Mouse (Mus musculus): ENCODE results near the gene Zcchc10. TPM values are rescaled to one million over a fixed set of nuclear protein-coding genes. Genes with fewer than 3 reads are reported as not detected.
"Not testable (repeated sequence)": the region's sequence is repeated elsewhere in the genome, so short reads cannot be mapped to it uniquely, and the experiment has no call there.

Zcchc10 gene
- polyA plus RNA-seq, 1 experiment: 4.0 TPM

DNA sequence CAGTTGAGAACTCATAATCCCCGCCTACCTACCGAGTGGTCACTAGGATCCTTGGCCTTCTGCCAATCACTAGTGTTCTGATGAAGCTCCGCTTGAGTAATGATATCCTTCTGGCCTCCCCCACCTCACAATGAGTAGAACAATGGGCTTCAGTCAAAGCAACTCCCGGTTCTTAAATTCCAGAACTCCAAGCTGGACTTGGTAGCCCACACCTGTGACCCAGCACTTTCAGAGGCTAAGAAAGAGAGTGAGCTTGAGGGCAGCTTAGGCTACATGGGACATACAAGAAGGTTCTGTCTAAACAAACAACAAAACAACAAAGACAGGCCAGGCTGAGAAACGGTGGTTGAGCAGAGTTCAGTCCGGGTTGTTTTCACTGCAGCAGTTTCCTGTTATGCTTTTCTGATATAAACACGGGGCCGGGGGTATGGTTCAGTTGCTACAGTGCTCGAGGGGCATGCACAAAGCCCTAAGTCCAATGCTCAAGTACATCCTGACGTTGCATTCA, 16.9 kb upstream of the Zcchc10 start:
- Histone ChIP-seq H3K4me3 (no peak overlapping the region), H3ac (ENCODE audit: control insufficient read depth, insufficient read length) (no peak overlapping the region), H3K36me3 (ENCODE audit: control insufficient read depth, insufficient read depth) (no peaks in the 10 kb centered on the region), H3K27me3 (ENCODE audit: control insufficient read depth, insufficient read depth, insufficient read length) (no peaks in the 10 kb centered on the region), H3K79me2 (ENCODE audit: control insufficient read depth, insufficient read depth) (no peaks in the 10 kb centered on the region), H3K4me2 (ENCODE audit: low read depth) (peak overlapping the region; percentile 70)
- no peak for TF ChIP-seq SRF (IDR thresholded peaks at IDR 0.05; ENCODE audit: control insufficient read depth, insufficient read length, low read depth)
- no peak for TF ChIP-seq POLR2AphosphoS2 (IDR thresholded peaks at IDR 0.05; ENCODE audit: insufficient read length, low read depth)
- no peak for TF ChIP-seq MYOG (IDR thresholded peaks at IDR 0.05; ENCODE audit: control insufficient read depth in 1 of 3, insufficient read depth in 1 of 3, insufficient read length in 2 of 3, low read depth in 2 of 3)
- TF ChIP-seq TCF12 (IDR thresholded peaks at IDR 0.05; ENCODE audit: insufficient read depth, poor library complexity, severe bottlenecking): no peak
- TF ChIP-seq POLR2A (IDR thresholded peaks at IDR 0.05; ENCODE audit: insufficient read length, low read depth): no peak
- TF ChIP-seq USF1 (IDR thresholded peaks at IDR 0.05; ENCODE audit: low read depth): no peak
- no peak for TF ChIP-seq CEBPB (IDR thresholded peaks at IDR 0.05; ENCODE audit: insufficient read depth, poor library complexity, severe bottlenecking)
- no peak for TF ChIP-seq TCF3 (IDR thresholded peaks at IDR 0.05; ENCODE audit: insufficient read length, low read depth)
- TF ChIP-seq E2F4 (IDR thresholded peaks at IDR 0.05; ENCODE audit: insufficient read depth): no peak
- no peak for TF ChIP-seq MAX (IDR thresholded peaks at IDR 0.05; ENCODE audit: low read depth)
- TF ChIP-seq REST (IDR thresholded peaks at IDR 0.05; ENCODE audit: insufficient read depth, insufficient read length): no peak
- TF ChIP-seq MYOD1 (IDR thresholded peaks at IDR 0.05; ENCODE audit: control insufficient read depth in 1 of 3, insufficient read length in 2 of 3, low read depth in 2 of 3): no peak

DNA sequence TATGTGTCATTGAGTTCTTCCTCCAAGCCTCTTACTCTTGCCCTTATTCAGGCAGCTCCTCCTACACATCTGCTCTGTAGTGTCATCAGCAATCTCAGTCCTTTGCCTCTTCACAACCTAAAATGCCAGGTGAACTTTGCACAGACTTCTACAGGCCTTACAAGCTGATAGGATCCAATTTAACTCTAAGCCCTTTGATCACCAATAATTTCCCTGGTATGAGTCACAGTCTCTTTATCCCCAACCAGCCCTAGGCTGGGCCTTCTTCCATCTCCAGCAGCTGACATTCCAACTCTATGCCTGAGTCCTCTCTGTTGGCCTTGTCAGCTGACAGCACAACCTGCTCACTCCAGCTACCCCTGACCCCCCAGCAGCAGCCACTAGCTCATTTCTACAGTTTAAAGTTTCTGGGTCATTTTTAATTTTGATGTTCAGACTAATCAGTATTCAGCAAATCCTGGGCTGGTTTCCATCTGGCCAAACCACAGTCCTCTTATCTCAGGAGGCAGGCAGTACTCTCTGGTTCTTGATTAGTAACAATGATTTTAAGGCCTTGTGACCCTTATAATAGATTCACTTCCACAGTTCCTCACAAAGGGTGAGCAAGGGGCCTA, 16.1 kb upstream of the Zcchc10 start:
- Histone ChIP-seq H3ac (ENCODE audit: control insufficient read depth, insufficient read length) (no peak overlapping the region), H3K4me2 (ENCODE audit: low read depth) (peak overlapping the region; percentile 70)
- TF ChIP-seq CEBPB (IDR thresholded peaks at IDR 0.05; ENCODE audit: insufficient read depth, poor library complexity, severe bottlenecking) (no peak), SRF (IDR thresholded peaks at IDR 0.05; ENCODE audit: control insufficient read depth, insufficient read length, low read depth) (no peak), USF1 (IDR thresholded peaks at IDR 0.05; ENCODE audit: low read depth) (peak; percentile 10), E2F4 (IDR thresholded peaks at IDR 0.05; ENCODE audit: insufficient read depth) (no peak), MYOG (IDR thresholded peaks at IDR 0.05; ENCODE audit: control insufficient read depth in 1 of 3, insufficient read depth in 1 of 3, insufficient read length in 2 of 3, low read depth in 2 of 3) (peak in 2 of 3 experiments; percentile 72 to 74), MYOD1 (IDR thresholded peaks at IDR 0.05; ENCODE audit: control insufficient read depth in 1 of 3, insufficient read length in 2 of 3, low read depth in 2 of 3) (peak; percentile 20 to 75 (median 66)), TCF3 (IDR thresholded peaks at IDR 0.05; ENCODE audit: insufficient read length, low read depth) (peak; percentile 17), MAX (IDR thresholded peaks at IDR 0.05; ENCODE audit: low read depth) (no peak)

DNA sequence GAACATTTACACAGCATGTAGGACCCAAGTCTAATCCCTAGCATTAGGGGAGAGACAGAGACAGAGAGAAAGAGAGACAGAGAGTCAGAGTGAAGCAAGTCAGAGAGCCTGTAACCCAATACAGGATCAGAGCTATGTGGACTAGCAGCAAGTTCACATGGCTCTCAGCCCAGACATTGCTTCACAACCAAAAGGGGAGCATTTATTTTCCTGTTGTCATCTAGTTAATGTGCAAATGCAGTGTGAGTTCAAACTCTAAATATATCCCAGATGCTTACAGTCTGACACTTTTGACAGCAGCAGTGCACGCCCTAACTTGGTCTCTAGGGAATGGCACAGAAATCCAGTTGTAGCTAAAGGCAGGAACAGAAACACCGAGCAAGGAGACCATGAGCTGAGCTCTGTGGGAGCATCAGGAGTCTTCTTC, 15.6 kb upstream of the Zcchc10 start:
- Histone ChIP-seq H3K4me2 (ENCODE audit: low read depth) (peak overlapping the region; percentile 70), H3K36me3 (ENCODE audit: control insufficient read depth, insufficient read depth) (no peaks in the 10 kb centered on the region), H3ac (ENCODE audit: control insufficient read depth, insufficient read length) (no peak overlapping the region), H3K27me3 (ENCODE audit: control insufficient read depth, insufficient read depth, insufficient read length) (no peaks in the 10 kb centered on the region), H3K79me2 (ENCODE audit: control insufficient read depth, insufficient read depth) (no peaks in the 10 kb centered on the region), H3K4me3 (no peak overlapping the region)
- peak; percentile 95 for TF ChIP-seq CEBPB (IDR thresholded peaks at IDR 0.05; ENCODE audit: insufficient read depth, poor library complexity, severe bottlenecking)
- TF ChIP-seq TCF12 (IDR thresholded peaks at IDR 0.05; ENCODE audit: insufficient read depth, poor library complexity, severe bottlenecking): no peak
- TF ChIP-seq SRF (IDR thresholded peaks at IDR 0.05; ENCODE audit: control insufficient read depth, insufficient read length, low read depth): peak; percentile 68

More for the DNA sequence above, 16.1 kb upstream of the Zcchc10 start:
- Histone ChIP-seq H3K36me3 (ENCODE audit: control insufficient read depth, insufficient read depth) (no peaks in the 10 kb centered on the region), H3K79me2 (ENCODE audit: control insufficient read depth, insufficient read depth) (no peaks in the 10 kb centered on the region), H3K4me3 (no peak overlapping the region), H3K27me3 (ENCODE audit: control insufficient read depth, insufficient read depth, insufficient read length) (no peaks in the 10 kb centered on the region)

DNA sequence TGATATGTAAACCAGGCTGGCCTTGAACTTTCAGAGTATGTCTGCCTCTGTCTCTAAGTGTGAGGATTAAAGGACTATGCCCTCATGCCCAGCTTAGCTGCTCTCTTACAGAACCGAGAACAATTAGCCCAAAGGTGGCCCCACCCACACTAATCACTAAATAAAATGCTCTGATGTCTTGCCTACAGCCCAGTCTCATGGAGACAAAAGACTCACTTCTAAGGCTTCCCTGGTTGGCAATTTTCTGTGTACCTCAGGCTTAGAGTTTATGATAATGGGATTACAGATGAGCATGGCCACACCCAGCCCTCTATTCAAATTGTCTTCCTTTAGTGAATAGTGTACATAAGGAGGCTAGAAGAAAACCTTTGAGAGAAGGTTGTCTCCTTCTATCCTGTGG, 13.1 kb upstream of the Zcchc10 start:
- Histone ChIP-seq H3K79me2 (ENCODE audit: control insufficient read depth, insufficient read depth) (no peaks in the 10 kb centered on the region), H3K36me3 (ENCODE audit: control insufficient read depth, insufficient read depth) (no peaks in the 10 kb centered on the region), H3ac (ENCODE audit: control insufficient read depth, insufficient read length) (no peak overlapping the region), H3K4me2 (ENCODE audit: low read depth) (no peak overlapping the region), H3K27me3 (ENCODE audit: control insufficient read depth, insufficient read depth, insufficient read length) (no peaks in the 10 kb centered on the region), H3K4me3 (no peak overlapping the region)
- TF ChIP-seq MYOD1 (IDR thresholded peaks at IDR 0.05; ENCODE audit: control insufficient read depth in 1 of 3, insufficient read length in 2 of 3, low read depth in 2 of 3) (no peak), MYOG (IDR thresholded peaks at IDR 0.05; ENCODE audit: control insufficient read depth in 1 of 3, insufficient read depth in 1 of 3, insufficient read length in 2 of 3, low read depth in 2 of 3) (no peak), POLR2AphosphoS2 (IDR thresholded peaks at IDR 0.05; ENCODE audit: insufficient read length, low read depth) (no peak), TCF3 (IDR thresholded peaks at IDR 0.05; ENCODE audit: insufficient read length, low read depth) (no peak), CEBPB (IDR thresholded peaks at IDR 0.05; ENCODE audit: insufficient read depth, poor library complexity, severe bottlenecking) (no peak), REST (IDR thresholded peaks at IDR 0.05; ENCODE audit: insufficient read depth, insufficient read length) (no peak), E2F4 (IDR thresholded peaks at IDR 0.05; ENCODE audit: insufficient read depth) (no peak), USF1 (IDR thresholded peaks at IDR 0.05; ENCODE audit: low read depth) (no peak), SRF (IDR thresholded peaks at IDR 0.05; ENCODE audit: control insufficient read depth, insufficient read length, low read depth) (no peak), POLR2A (IDR thresholded peaks at IDR 0.05; ENCODE audit: insufficient read length, low read depth) (no peak), TCF12 (IDR thresholded peaks at IDR 0.05; ENCODE audit: insufficient read depth, poor library complexity, severe bottlenecking) (no peak), MAX (IDR thresholded peaks at IDR 0.05; ENCODE audit: low read depth) (no peak)

DNA sequence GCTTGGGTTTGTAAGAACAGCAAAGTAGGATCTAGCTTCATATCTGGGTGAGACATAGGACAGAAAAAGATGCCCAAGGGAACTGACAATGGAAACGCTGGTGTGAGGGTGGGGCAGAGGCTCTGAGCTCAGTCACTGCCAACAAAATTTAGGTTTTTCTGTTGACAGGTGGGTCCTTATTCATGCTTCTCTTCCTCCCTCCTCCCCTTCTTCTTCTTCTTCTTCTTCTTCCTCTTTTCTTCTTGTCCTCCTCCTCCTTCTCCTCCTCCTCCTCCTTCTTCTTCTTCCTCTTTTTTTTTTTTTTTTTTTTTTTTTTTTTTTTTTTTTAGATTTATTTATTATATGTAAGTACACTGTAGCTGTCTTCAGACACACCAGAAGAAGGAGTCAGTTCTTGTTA, 11.7 kb upstream of the Zcchc10 start:
- not testable (repeated sequence) for H3K4me3 ChIP-seq; H3K27me3 ChIP-seq (ENCODE audit: control insufficient read depth, insufficient read depth, insufficient read length); H3K36me3 ChIP-seq (ENCODE audit: control insufficient read depth, insufficient read depth); H3K79me2 ChIP-seq (ENCODE audit: control insufficient read depth, insufficient read depth); H3ac ChIP-seq (ENCODE audit: control insufficient read depth, insufficient read length); H3K4me2 ChIP-seq (ENCODE audit: low read depth)

Measured in myocyte (in vitro differentiated cells).